Mouse (Mus musculus): Measurements from ENCODE around the gene Acat2.

DNA sequence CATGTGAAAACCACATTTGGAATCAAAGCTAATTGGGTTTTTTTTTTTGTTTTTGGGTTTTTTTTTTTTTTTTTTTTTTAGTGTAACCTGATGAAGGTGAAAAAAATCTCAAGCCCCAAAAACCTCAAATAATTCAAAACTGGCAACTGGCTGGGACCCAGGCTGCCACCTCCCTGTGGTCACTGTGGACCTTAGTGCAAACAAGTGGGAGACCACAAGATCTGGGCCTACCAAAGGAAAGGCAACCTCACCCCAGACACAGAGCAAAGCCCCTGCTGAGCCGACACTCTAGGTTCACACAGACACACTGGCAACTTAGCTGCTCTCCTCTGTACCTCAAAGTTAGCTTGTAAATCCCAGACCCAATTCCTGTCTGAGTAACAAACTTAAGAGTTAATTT is 56.2 kb downstream of the Acat2 start:
- TF ChIP-seq CTCF (IDR thresholded peaks at IDR 0.05; ENCODE audit: borderline replicate concordance, extremely low read depth, insufficient read depth, insufficient read length) (no peak), POLR2A (IDR thresholded peaks at IDR 0.05; ENCODE audit: borderline replicate concordance, extremely low read depth, insufficient read depth, insufficient read length, poor library complexity, severe bottlenecking) (no peak)
